Mouse (Mus musculus) spleen, adult 2 months (tissue): Measurements from ENCODE around the gene Arid3b.

Experiments used
- CTCF ChIP-seq: fragments of 200-500 bp; IDR thresholded peaks from 2 replicates; pipeline ENCODE4 v1.5.1; 2011; ENCODE audit warnings: mild to moderate bottlenecking, inconsistent platforms; ENCODE audit not compliant: insufficient read depth, insufficient read length, insufficient replicate concordance; ENCODE audit errors: extremely low read depth
- POLR2A ChIP-seq: fragments of 200-500 bp; IDR thresholded peaks from 2 replicates; pipeline ENCODE4 v1.6.1; 2011; ENCODE audit warnings: low read depth, low read length, inconsistent platforms

DNA sequence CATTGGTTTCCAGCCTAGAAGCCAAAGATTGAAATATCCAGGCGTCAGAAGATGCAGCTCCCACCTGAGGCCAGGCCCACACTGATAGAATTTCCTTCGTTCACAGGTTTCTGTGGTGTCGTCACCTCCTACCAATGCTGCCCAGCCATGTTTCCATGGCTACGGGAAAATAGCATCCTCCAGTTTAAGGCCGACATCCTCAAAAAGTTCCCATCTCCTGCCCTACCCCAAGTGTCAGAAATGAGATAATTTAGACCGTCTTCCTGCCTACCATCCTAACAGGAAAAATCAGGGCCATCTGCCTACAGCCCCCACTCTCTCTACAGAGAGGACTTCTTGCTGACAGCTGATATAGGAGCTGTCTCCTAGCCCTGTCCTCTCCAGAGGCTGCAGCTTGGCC, 70.2 kb downstream of the Arid3b start:
- no peak for TF ChIP-seq CTCF
- TF ChIP-seq POLR2A = no peak
